Mouse (Mus musculus): ENCODE data around the gene Dnajb11. TPM values are rescaled to one million over a fixed set of nuclear protein-coding genes. Genes with fewer than 3 reads are reported as not detected.

Dnajb11 gene
- total and polyA plus RNA-seq, 3 experiments: 25.1 to 121 (median 44.4) TPM

DNA sequence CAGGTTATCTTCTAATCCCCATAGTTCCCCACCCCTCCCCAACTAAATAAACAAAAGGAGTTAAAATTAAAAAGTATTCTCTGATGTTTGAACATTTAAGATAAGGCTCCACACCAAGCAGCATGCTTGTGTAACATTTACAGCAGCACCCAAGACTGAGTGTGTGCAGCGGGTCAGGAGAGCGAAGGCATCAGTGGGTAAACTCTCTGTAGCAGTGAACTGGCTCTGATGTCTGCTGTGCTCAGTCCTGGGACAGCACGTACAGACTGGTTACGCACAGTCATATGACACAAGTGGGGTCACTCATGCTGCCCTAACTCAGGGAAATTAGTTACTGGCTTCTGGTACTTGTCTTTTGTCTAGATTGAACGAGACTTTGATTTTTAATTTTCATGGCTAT, 14.8 kb upstream of the Dnajb11 start:
- Histone ChIP-seq H3K9me3 (replicated peaks) (no peaks in the 10 kb centered on the region), H3K27me3 (ENCODE audit: insufficient read depth, low read length) (no peaks in the 10 kb centered on the region), H3K4me3 (ENCODE audit: low read depth, low read length) (no peak overlapping the region), H3K36me3 (replicated peaks) (peaks cover 85% of the 10 kb centered on the region), H3K4me1 (ENCODE audit: insufficient read depth, low read depth, low read length) (peaks cover 19% of the 10 kb centered on the region)
- ATAC-seq (ENCODE audit: extremely low read depth, insufficient number of reproducible peaks, low FRiP score, poor library complexity, severe bottlenecking): no peak
- DNase-seq (ENCODE audit: low spot score): no peak
- TF ChIP-seq GATA1 (IDR thresholded peaks at IDR 0.05; ENCODE audit: borderline replicate concordance, low read length) (no peak), GATA2 (IDR thresholded peaks at IDR 0.05; ENCODE audit: borderline replicate concordance, low read depth, low read length) (no peak), TAL1 (conservative IDR thresholded peaks at IDR 0.05; ENCODE audit: low read depth, low read length) (no peak), POLR2AphosphoS5 (IDR thresholded peaks at IDR 0.05; ENCODE audit: insufficient replicate concordance, low read depth, low read length) (no peak), CTCF (IDR thresholded peaks at IDR 0.05; ENCODE audit: low read depth, low read length) (no peak)

DNA sequence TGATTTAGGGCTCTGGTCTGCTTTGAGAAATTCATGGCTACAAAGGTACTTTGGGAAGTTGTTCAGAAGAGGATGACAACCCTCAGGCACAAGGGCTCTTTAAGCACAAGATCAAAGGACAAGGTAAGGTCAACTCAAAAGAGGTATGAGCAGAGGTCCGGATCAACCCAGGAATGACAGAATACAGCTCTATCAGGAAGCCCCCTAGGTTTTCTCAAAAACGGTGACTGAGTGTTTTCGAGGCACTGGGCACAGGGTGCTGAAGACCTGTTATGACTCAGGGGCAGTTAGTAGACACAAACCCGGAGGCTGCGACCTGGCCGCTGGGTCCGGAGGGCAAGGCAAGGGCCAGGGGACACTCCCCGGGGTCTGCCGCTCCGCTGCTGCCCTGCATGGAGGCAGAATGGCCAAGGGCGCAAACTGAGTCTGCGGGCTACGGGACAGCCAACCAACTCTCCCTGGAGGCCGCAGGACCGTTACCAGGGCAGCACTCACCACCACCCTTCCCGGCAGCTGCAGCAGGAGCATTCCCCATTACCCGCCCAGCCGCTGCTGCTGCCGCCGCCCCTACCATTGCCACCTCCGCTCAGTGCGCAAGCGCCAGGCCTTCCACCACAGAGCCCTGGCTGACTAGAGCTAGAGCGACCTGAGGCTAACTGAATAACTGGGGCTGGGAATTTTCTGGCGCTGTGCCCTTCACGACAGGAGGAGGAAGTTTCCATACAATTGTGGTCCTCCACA, 13.4 kb upstream of the Dnajb11 start:
- Histone ChIP-seq H3K27me3 (ENCODE audit: insufficient read depth, low read length) (no peaks in the 10 kb centered on the region), H3K9me3 (replicated peaks) (no peaks in the 10 kb centered on the region), H3K4me1 (ENCODE audit: insufficient read depth, low read depth, low read length) (peaks cover 19% of the 10 kb centered on the region), H3K36me3 (replicated peaks) (peaks cover 82% of the 10 kb centered on the region), H3K4me3 (ENCODE audit: low read depth, low read length) (peak overlapping the region; percentile 70)
- TF ChIP-seq GATA2 (IDR thresholded peaks at IDR 0.05; ENCODE audit: borderline replicate concordance, low read depth, low read length) (no peak), GATA1 (IDR thresholded peaks at IDR 0.05; ENCODE audit: borderline replicate concordance, low read length) (no peak), TAL1 (conservative IDR thresholded peaks at IDR 0.05; ENCODE audit: low read depth, low read length) (no peak), POLR2AphosphoS5 (IDR thresholded peaks at IDR 0.05; ENCODE audit: insufficient replicate concordance, low read depth, low read length) (no peak), CTCF (IDR thresholded peaks at IDR 0.05; ENCODE audit: low read depth, low read length) (no peak)
- ATAC-seq (ENCODE audit: extremely low read depth, insufficient number of reproducible peaks, low FRiP score, poor library complexity, severe bottlenecking) (peak; percentile 59), DNase-seq (ENCODE audit: low spot score) (peak; percentile 45)

DNA sequence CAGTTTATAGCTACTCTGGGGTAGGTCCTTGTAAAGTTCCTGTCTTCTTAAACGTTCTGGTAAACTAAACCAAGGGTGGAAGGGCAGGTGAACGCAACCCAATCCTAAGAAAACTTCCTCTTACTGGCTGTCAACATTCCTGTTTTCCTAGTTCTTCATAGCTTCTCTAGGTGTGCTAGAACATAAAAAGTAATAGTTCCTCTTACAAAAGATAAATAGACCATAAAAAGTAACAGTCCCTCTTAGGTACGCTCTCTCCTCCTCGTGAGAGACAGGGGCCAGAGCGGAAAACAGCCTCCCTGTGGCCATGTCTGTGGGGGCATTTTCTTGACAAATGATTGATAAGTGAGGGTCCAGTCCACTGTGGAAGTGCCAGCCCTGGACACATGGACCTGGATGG, 12.8 kb upstream of the Dnajb11 start:
- Histone ChIP-seq H3K9me3 (replicated peaks) (no peaks in the 10 kb centered on the region), H3K4me1 (ENCODE audit: insufficient read depth, low read depth, low read length) (peaks cover 19% of the 10 kb centered on the region), H3K36me3 (replicated peaks) (peaks cover 82% of the 10 kb centered on the region), H3K27me3 (ENCODE audit: insufficient read depth, low read length) (no peaks in the 10 kb centered on the region), H3K4me3 (ENCODE audit: low read depth, low read length) (peak overlapping the region; percentile 70; the same call in 1 of the 2 replicates)
- ATAC-seq (ENCODE audit: extremely low read depth, insufficient number of reproducible peaks, low FRiP score, poor library complexity, severe bottlenecking): no peak
- no peak for DNase-seq (ENCODE audit: low spot score)
- TF ChIP-seq POLR2AphosphoS5 (IDR thresholded peaks at IDR 0.05; ENCODE audit: insufficient replicate concordance, low read depth, low read length): no peak
- no peak for TF ChIP-seq TAL1 (conservative IDR thresholded peaks at IDR 0.05; ENCODE audit: low read depth, low read length)
- no peak for TF ChIP-seq GATA2 (IDR thresholded peaks at IDR 0.05; ENCODE audit: borderline replicate concordance, low read depth, low read length)
- TF ChIP-seq GATA1 (IDR thresholded peaks at IDR 0.05; ENCODE audit: borderline replicate concordance, low read length): no peak

DNA sequence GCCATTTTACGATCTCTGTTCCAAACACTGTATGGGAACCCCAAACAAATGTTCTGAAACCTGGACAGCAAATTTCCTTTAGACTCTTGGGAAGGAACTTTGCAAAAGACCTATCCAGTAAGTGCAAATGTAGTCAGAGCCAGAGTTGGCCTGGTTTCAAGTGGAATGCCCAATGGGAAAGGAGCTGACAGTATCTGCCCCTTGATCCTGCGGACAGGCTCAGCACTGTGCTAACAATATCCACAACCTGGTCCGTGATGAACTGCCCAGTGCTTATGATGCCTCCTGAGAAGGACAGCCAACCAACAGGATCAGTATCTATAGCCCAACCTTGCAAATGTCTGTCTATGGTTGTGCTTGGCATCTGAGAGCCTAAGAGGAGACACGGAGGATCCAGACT, 12.2 kb upstream of the Dnajb11 start:
- Histone ChIP-seq H3K9me3 (replicated peaks) (no peaks in the 10 kb centered on the region), H3K4me1 (ENCODE audit: insufficient read depth, low read depth, low read length) (peaks cover 19% of the 10 kb centered on the region), H3K27me3 (ENCODE audit: insufficient read depth, low read length) (no peaks in the 10 kb centered on the region), H3K4me3 (ENCODE audit: low read depth, low read length) (no peak overlapping the region), H3K36me3 (replicated peaks) (peaks cover 82% of the 10 kb centered on the region)
- no peak for ATAC-seq (ENCODE audit: extremely low read depth, insufficient number of reproducible peaks, low FRiP score, poor library complexity, severe bottlenecking)
- DNase-seq (ENCODE audit: low spot score): no peak
- TF ChIP-seq CTCF (IDR thresholded peaks at IDR 0.05; ENCODE audit: low read depth, low read length): no peak
- no peak for TF ChIP-seq GATA2 (IDR thresholded peaks at IDR 0.05; ENCODE audit: borderline replicate concordance, low read depth, low read length)
- no peak for TF ChIP-seq POLR2AphosphoS5 (IDR thresholded peaks at IDR 0.05; ENCODE audit: insufficient replicate concordance, low read depth, low read length)
- TF ChIP-seq GATA1 (IDR thresholded peaks at IDR 0.05; ENCODE audit: borderline replicate concordance, low read length): no peak
- TF ChIP-seq TAL1 (conservative IDR thresholded peaks at IDR 0.05; ENCODE audit: low read depth, low read length): no peak

DNA sequence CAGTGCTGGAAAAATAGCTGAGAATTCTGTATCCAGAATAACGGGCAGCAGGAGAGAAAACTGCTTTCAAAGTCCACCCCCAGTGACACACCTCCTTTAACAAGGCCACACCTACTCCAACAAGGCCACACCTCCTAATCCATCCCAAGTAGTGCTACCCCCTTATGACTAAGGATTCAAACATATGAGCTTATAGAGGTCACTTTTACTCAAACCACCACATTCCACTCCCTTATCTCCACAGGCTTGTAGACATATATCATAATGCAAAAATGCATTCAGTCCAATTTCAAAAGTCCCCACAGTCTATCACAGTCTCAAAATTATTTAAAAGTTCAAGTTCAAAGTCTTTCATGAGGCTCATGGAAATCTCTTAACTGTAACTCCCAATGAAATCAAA, 10.0 kb upstream of the Dnajb11 start:
- Histone ChIP-seq H3K9me3 (replicated peaks) (no peaks in the 10 kb centered on the region), H3K4me1 (ENCODE audit: insufficient read depth, low read depth, low read length) (peaks cover 19% of the 10 kb centered on the region), H3K27me3 (ENCODE audit: insufficient read depth, low read length) (no peaks in the 10 kb centered on the region), H3K36me3 (replicated peaks) (peaks cover 82% of the 10 kb centered on the region), H3K4me3 (ENCODE audit: low read depth, low read length) (no peak overlapping the region)
- TF ChIP-seq GATA2 (IDR thresholded peaks at IDR 0.05; ENCODE audit: borderline replicate concordance, low read depth, low read length): no peak
- no peak for TF ChIP-seq POLR2AphosphoS5 (IDR thresholded peaks at IDR 0.05; ENCODE audit: insufficient replicate concordance, low read depth, low read length)
- TF ChIP-seq CTCF (IDR thresholded peaks at IDR 0.05; ENCODE audit: low read depth, low read length): no peak
- no peak for TF ChIP-seq TAL1 (conservative IDR thresholded peaks at IDR 0.05; ENCODE audit: low read depth, low read length)
- no peak for TF ChIP-seq GATA1 (IDR thresholded peaks at IDR 0.05; ENCODE audit: borderline replicate concordance, low read length)
- no peak for DNase-seq (ENCODE audit: low spot score)
- ATAC-seq (ENCODE audit: extremely low read depth, insufficient number of reproducible peaks, low FRiP score, poor library complexity, severe bottlenecking): no peak

DNA sequence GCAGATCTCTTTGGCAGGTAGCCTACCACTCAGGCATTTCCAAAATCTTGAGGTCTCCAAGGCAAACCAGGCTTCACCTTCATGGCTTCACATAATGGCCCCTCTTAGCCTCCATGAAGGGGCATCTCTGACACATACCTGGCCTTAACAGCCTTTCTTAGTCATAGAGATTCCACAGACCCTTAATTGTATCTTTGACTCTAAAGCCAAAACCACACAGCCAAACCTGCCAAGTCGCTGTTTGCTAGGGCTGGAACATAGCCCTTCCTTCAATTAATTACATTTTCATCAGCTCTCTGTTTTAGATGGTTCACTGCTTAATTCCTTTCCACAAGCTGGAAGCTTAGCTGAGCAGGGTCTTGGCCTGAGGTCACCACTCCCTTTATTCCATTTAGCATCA, 9.3 kb upstream of the Dnajb11 start:
- ATAC-seq (ENCODE audit: extremely low read depth, insufficient number of reproducible peaks, low FRiP score, poor library complexity, severe bottlenecking): no peak
- no peak for TF ChIP-seq GATA2 (IDR thresholded peaks at IDR 0.05; ENCODE audit: borderline replicate concordance, low read depth, low read length)
- no peak for TF ChIP-seq POLR2AphosphoS5 (IDR thresholded peaks at IDR 0.05; ENCODE audit: insufficient replicate concordance, low read depth, low read length)
- no peak for TF ChIP-seq TAL1 (conservative IDR thresholded peaks at IDR 0.05; ENCODE audit: low read depth, low read length)
- TF ChIP-seq GATA1 (IDR thresholded peaks at IDR 0.05; ENCODE audit: borderline replicate concordance, low read length): no peak
- no peak for TF ChIP-seq CTCF (IDR thresholded peaks at IDR 0.05; ENCODE audit: low read depth, low read length)
- H3K4me1 ChIP-seq (ENCODE audit: insufficient read depth, low read depth, low read length): peaks cover 21% of the 10 kb centered on the region
- H3K27me3 ChIP-seq (ENCODE audit: insufficient read depth, low read length): no peaks in the 10 kb centered on the region
- no peak overlapping the region for H3K4me3 ChIP-seq (ENCODE audit: low read depth, low read length)
- H3K36me3 ChIP-seq (replicated peaks): peaks cover 85% of the 10 kb centered on the region
- no peaks in the 10 kb centered on the region for H3K9me3 ChIP-seq (replicated peaks)
- no peak for DNase-seq (ENCODE audit: low spot score)

All from G1E (cell line).